Mouse (Mus musculus): ENCODE measurements around the gene Kalrn.
"Not testable (repeated sequence)": the region's sequence is repeated elsewhere in the genome, so short reads cannot be mapped to it uniquely, and the experiment has no call there.

Gene Kalrn

GRCm38 (mm10) chr16:34114665-34115064, 458.7 kb downstream of the Kalrn start:
- DNase-seq (ENCODE audit: low read depth, low spot score) = peak; percentile 68

- no peak for DNase-seq (ENCODE audit: low read depth, low spot score)
Measured at GRCm38 (mm10) chr16:34113150-34113549, 460.2 kb downstream of the Kalrn start.

DNA sequence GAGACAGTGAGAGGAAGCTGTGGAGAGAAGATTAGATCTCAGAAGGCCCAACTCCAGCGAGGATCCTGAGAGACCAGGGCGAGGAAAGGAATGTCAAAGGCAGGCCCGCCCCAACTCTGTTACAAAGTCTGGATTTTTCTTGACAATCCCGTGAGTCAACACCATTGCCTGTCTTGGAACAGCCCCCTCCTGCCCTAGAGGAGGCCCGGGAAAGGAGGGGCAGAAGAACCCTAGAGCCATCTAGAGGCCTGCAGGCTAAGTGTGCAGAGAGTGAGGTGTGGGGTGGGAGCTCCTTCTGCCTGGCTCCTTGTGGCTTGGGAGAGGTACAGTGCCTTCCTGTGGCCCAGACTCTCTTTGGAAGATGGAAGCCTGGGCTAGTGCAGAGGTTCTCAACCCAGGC, 460.8 kb downstream of the Kalrn start:
- DNase-seq (ENCODE audit: low read depth, low spot score) = peak; percentile 32

GRCm38 (mm10) chr16:34110840-34111625, 462.3 kb downstream of the Kalrn start:
- DNase-seq (ENCODE audit: low read depth, low spot score) = peak; percentile 21

- no peak for DNase-seq (ENCODE audit: low read depth, low spot score)
Measured at GRCm38 (mm10) chr16:34104427-34104826, 468.9 kb downstream of the Kalrn start.

DNA sequence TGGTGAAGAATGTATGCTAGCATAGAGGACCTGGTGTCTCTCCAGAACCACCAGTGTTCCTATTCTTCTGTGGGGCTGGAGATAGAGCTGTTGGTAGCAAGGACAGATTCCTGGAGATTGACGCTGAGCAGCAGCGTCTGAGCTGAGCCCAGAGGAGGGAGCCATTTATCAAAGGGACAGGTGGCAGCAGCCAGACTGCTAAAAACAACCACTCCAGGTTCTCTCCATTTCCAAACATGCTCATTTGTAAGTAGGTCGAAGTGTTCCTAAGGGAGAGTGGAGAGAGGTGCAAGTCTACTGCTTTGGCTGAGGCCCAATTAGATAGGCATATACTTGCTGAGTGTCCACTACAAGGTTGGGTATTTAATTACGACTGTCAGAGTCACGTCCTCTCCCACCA, 470.6 kb downstream of the Kalrn start:
- no peak for DNase-seq (ENCODE audit: low read depth, low spot score)

DNA sequence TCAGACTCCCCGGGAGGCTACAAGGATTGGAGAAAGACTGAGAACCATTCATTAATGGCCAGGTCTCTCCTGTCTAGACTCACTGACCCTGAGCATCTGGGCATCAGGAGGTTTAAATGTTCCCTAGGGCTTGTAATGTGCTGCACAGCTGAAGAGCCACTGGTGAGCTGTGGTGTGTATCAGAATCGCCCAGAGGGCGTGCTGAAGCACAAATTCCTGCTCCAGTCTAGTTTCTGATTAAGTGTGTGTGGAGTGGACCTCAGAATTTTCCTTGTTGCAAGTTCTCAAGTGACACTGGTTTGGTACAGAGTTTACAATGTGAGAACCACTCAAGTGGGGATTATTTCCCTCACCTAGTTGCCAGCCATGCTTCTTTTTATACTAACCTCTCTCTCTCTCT, 473.5 kb downstream of the Kalrn start:
- no peak for DNase-seq (ENCODE audit: low read depth, low spot score)

DNA sequence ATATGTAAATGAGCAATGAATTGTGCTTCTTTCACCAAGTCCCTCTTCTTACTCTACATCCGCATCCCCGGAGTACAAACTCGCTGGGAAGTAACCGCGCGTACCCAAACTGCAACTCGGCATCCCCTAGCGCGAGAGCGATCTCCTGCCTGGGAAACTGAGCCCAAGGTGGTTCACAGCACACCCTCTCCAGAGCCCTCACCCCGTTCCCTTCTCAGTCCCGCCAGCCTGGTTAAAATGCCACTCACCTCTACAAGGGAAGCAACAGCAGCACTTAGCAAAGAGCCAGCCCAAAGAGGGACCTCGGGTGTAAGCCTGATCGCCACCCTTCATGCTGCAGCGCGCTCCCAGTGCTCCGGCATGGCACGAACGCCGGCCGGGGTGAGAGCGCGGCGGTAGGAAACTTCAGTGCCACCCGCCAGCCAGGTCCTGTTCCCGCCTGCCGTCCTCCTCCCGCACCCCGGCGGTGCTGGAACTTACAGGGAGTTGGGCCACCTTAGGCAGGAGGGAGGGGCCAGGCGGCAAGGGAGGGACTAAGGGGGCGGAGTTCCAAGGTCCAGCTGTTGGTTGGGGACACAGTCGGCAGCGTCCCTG, 477.7 kb downstream of the Kalrn start:
- DNase-seq (ENCODE audit: low read depth, low spot score) = no peak

DNA sequence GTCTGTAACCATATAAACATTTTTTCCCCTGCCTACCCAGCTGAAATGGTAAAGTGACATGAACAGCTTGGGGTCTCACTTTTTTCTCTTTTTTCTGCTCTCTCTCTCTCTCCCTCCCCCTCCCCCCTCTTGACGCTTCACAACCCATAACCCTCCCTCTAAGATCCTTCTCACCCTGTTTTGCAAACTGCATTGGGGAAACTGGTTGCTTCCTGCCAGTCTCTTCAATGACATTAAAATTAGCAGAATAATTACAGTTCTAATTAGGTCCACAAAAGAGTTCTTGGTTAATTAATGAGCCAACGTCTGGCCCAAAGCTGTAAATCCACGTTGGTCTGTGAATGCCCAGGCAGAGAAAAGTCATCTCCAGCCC, 478.3 kb downstream of the Kalrn start:
- DNase-seq (ENCODE audit: low read depth, low spot score) = no peak

- no peak for DNase-seq (ENCODE audit: low read depth, low spot score)
Measured at GRCm38 (mm10) chr16:34094446-34095092, 478.8 kb downstream of the Kalrn start.

DNA sequence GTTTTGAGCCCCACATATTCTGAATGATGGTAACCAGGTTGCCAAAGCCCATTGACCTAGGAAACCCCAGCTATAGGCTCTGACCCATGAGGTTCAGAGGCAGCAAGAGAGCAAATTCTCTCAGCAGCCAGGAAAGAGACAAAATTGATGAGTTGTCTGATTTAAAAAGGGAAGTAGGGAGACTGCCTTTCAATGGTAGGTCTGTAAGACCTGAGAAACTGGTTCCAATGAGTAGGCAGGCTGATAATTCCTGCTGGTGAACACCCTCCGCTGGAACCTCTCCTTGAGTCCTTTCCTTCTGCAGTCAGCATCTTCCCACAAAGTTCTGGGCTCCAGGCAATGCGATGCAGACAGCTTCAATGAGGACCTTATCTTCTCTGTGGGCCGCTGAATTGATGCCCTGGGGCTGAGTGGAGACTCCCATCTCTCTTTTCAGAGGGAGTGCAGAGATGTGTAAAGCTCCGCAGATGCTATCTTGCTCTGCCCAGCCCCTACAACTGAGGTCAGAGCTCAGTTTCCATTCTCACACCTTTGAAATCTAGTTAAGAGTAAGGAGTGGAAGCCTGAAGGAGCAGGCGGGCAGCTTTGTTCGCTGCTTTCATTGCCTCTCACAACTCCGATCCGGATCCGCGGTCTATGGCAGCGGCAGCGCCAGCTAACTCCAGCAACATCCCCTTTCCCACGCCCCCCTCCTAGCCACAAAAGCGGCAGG, 479.4 kb downstream of the Kalrn start:
- peak; percentile 58 for DNase-seq (ENCODE audit: low read depth, low spot score)

DNA sequence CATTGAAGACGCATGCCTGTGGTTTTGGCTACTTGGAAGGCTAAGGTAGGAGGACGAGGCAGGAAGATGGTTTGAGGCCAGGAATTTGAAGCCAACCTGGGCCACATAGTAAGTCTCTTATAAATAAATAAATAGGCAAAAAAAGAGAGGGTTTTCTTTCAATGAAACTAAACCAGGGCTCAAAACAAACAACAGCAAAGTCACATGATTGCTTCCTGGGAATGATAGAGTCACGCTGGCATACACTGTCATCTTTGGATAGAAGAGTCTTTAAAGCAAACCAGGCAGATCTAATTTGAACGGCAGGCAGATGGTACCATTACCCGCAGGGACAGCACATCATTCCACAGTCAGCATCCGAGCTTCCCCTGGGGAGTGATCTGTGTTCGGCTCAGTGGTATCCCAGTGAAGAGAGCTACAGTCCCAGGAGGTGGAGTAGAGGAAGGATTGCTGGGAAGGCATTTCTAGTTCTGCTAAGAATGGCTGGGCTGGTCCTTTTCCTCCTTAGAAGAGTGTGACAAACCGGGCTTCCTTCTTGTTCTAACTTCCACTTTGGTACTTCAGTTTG, 483.7 kb downstream of the Kalrn start:
- DNase-seq (ENCODE audit: low read depth, low spot score) = no peak

DNA sequence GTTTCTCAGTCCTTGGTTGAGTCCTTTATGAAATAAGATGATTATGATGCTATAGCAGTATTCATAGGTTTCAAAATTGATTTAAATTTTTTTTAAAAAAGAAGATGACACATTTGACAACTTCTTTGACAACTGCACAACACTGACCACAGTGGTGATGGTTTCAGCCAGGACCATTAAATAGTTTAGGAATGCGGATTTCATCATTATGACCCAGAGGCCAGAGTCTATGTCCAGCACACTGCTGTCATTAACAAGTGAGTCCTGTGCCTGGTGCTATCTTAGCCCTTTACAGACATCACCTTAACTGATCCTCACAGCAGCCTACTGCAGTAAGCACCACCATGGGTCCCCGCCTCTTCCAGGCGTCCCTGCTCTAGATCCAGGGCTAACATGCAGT, 484.3 kb downstream of the Kalrn start:
- no peak for DNase-seq (ENCODE audit: low read depth, low spot score)

DNA sequence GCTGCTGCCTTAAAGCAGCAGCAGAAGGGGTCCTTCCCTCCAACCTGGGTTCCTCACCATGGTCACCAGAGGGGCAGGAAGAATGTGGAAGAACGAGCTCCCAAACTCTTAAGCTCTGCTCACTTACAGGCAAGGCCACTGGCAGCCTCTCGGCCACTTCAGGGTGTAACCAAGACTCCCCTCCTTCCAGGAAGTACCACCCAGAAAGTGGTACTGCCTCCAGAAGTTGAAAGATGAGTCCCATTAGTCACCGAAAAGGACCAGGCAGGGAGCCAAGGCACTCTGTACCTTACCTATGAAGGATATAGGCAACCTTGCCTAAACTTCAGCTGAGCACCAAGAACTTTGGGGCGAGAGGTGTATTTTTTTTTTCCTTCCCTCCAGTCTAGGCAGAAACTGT, 485.0 kb downstream of the Kalrn start:
- no peak for DNase-seq (ENCODE audit: low read depth, low spot score)

DNA sequence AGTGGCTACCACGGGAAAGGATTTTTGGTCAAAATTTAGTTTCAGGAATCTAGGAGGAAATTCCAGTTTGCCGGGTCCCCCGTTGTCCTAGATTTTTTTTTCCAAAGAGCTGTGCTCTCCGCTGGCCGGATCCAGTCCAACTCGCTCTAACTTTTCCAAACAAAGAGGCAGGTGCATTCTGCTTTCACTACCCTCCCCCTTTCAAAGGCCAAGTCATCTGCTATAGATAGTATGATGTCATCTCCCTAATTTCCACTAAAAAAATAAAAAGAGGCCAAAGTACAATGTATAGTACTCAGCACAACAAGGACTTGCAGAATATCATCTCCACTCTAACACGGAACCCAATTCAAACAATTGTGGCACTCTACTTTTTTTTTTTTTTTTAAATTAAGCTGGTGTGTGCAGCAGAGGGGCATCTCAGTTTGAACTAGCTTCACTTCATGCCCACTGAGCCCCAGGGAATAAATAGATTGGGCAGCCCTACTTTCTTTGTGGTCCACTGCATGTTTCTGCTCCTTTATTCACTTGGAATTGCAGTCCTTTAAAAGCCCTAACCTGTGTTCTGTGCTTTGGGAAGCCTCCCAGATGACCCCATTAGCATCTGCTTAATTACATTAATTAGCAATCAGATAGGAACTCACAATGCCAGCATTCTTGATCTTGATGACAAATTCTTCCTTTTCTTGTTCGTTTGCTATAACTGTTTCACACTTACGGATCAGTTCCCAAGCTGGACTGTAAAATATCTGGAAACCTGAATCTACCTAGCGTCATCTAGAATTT, 489.0 kb downstream of the Kalrn start:
- no peak for DNase-seq (ENCODE audit: low read depth, low spot score)

DNA sequence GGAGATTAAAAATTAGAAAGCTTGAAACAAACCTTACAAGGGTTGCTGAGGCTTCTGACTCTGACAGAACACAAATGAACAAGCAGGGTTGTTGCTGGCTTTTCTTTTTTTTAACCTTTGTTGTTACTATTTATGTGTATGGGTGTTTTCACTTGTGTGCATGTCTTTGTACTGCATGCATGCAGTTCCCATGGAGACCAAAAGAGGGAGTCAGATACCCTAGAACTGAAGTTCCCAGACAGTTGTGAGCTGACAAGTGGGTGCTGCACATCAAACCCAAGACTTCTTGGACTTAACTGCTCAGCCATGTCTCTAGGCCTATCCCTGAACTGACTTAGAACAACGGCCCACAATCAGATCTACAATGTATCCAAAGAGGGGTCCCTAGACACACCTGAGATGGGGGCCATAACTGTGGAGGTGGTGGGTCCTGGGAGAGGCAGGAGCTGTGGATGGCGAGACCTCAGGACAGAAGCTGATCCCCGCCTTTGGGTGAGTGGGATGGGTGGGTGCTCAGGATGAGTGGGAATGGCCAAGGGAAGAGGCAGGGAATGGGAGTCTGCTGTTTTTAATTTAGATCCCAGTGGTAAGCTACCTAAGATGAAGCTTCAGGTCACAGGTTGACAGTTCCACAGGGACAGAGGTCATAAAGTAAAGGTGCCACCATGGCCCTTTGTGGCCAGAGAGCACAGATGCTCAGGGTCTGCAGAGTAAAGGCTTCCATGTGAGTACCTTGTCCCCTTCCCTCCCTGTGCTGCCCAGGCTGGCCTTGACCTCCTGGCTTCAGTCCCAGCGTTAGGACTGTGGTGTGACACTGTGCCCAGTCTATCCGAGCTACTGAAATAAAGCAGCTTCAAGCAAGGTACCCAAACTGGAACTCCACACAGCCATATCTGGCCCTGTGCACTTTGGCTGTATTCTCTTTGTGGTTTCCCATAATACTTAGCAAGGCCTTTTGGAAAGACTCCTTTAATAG, 490.6 kb downstream of the Kalrn start:
- DNase-seq (ENCODE audit: low read depth, low spot score) = peak; percentile 39

DNA sequence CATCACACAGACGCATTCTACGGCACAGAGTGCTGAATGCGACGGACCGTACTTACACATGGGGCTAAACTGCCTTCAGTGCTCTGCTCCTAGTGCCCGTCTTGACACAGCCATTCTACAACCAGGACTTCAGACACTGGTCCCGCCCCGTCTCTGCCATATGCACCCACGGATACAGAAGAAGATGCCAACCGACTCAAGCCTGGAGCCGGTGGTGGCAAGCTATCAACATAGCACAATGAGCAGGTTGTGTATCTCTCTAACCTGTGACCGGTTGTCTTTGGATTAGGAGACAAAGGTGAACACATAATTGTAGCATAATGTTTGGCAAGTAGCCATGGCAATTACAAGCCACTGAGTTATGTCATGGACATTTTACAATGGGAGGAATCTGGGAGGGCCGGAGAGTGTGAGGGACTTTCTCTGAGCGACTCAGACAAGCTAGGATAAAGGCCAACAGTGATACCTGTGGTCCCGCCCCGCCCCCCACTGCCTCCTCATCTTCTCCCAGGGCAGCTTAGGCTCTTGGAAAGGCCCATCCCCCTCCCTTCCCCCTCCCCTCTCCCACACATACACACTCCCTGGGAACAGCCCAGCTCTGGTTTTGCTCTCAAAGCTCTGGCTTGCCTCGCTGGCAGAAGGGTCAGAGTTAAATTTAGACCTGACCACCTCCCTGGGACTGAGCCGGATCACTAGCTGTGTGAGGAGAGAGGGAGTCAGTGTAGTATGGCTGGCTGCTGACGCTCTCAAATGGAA, 491.5 kb downstream of the Kalrn start:
- no peak for DNase-seq (ENCODE audit: low read depth, low spot score)

DNA sequence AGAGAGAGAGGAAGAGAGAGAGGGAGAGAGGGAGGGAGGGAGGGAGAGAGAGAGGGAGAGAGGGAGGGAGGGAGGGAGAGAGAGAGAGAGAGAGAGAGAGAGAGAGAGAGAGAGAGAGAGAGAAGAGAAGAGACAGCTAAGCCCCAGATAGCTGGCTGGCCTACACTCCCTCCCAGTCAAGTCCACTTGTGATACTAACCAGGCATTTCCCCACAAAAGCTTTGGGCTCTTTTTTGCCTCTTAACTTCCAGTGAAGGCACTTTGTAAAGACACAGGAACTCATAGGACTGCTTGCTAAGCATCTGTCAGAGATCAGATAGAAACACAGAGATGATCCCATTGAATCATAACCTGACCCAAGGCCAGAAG, 492.0 kb downstream of the Kalrn start:
- not testable (repeated sequence) for DNase-seq (ENCODE audit: low read depth, low spot score)

DNA sequence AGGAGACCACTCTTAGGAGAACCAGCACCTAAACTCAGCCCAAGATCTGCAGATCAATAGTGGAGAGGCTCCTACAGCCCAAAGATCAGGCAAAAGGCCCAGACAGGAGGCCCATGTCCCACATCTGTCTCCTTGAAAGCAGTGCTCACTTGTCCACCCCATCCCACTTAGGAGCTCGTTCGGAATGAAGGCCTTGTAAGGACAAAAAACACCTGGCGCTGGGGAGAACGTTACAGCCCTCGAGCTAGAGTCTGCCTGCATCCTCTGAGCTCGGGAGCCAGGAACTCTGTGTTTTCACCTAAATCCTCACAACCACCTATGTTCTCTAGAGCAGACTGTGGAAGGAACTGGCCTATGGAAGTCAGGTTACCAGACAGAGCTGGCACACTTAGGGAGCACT, 492.5 kb downstream of the Kalrn start:
- DNase-seq (ENCODE audit: low read depth, low spot score) = no peak

Measured in A20 (cell line).